Mouse (Mus musculus) kidney, adult 2 months (tissue): ENCODE measurements around the gene Mllt3.

Source experiments
- CTCF ChIP-seq: fragments of 200-500 bp; conservative IDR thresholded peaks from 2 replicates; pipeline ENCODE4 v1.5.1; 2011; ENCODE audit warnings: low read depth, mild to moderate bottlenecking, control low read depth, low read length, moderate library complexity, mixed read lengths; ENCODE audit not compliant: insufficient read depth, insufficient read length
- POLR2A ChIP-seq: fragments of 200-500 bp; IDR thresholded peaks from one replicate; pipeline ENCODE4 v1.6.1; 2011; ENCODE audit warnings: low read depth, low read length, control low read depth

GRCm38 (mm10) chr4:87792511-87792910, 240.7 kb downstream of the Mllt3 start:
- TF ChIP-seq CTCF (no peak), POLR2A (no peak)
